Mouse (Mus musculus): ENCODE measurements around the gene Rnf180.

The Rnf180 gene

GRCm38 (mm10) chr13:105121617-105122016, 173.0 kb downstream of the Rnf180 start:
- no peak for DNase-seq

DNA sequence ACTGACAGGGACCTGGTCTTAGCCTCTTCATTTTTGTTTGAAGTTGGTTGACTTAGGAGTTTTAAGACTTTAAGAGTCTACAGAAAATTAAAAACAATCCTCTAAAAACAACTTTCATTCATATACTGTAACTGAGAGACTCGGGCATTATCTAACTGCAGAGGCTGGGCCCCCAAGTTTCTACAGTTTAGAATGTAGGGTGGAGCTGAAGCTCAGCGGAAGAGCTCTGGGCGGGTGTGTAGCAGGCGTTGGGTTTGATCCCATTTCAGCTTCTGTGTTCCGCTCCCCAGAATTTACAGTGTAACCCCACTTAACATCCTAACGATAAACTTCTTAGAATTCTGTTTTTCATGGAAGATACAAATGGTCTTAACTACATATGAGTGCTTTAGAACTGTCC, 183.0 kb downstream of the Rnf180 start:
- no peak for DNase-seq

GRCm38 (mm10) chr13:105104385-105104784, 190.2 kb downstream of the Rnf180 start:
- no peak for DNase-seq

GRCm38 (mm10) chr13:105100705-105101104, 193.9 kb downstream of the Rnf180 start:
- no peak for DNase-seq

GRCm38 (mm10) chr13:105096316-105096715, 198.3 kb downstream of the Rnf180 start:
- DNase-seq: no peak

- DNase-seq: no peak
Observed at GRCm38 (mm10) chr13:105089276-105089675, 205.3 kb downstream of the Rnf180 start.

- DNase-seq: no peak
Observed at GRCm38 (mm10) chr13:105081862-105082261, 212.8 kb downstream of the Rnf180 start, which contains the start of gene 4933425L06Rik. TSS of gene 4933425L06Rik (plus strand) at chr13:105082122.
